Mouse (Mus musculus) heart, postnatal 10 days (tissue): ENCODE measurements around the gene Rims4. TPM values are rescaled to one million over a fixed set of nuclear protein-coding genes. Genes with fewer than 3 reads are reported as not detected.

Experiments
- DNase-seq, 2 experiments: peaks; one replicate each; pipeline ENCODE4 v3.0.0; 2021
- intact Hi-C: fragments of 180-260 bp; cut with DNase I; formaldehyde crosslinking; loops from one replicate; pipeline ENCODE4 v1.15.1; 2025
- total RNA-seq, 2 experiments: library from RNA; stranded (reverse); gene quantifications; 2 replicates each; pipeline ENCODE4 v1.2.3; 2021

The Rims4 gene
- total RNA-seq, 2 experiments from 2014 or later = 0.17 to 0.27 TPM

DNA sequence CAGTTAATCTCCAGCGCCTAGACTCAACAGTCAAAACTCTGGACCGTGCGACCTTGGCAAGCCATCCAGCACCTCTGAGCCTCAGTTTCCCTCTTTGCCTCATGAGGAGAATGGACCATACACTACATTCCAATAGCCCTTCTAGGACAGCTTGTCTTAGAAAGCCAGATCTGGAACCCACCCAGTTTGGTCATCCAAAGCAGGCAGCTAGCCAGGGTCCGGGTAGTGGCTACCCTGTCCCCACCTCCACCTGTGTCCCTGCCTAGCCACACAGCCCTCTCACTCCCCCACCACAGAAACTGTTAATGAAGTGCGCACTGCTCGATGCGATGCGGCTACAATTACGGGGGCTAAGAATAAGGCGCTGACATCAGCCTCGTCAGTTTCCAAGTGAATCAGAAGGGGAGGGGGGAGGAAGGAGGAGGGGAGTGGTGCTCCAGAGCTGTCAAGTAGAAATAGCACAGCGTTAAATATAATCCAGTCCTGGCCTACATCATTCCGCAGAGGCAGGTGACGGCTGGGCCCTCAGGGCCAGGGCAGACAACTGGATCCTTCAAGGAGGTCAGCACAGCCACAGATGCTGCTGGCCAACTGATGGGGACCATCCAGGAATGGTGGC, 6.5 kb downstream of the Rims4 start:
- DNase-seq = peak; percentile 14 to 32
- intact Hi-C loops = no loop called here

DNA sequence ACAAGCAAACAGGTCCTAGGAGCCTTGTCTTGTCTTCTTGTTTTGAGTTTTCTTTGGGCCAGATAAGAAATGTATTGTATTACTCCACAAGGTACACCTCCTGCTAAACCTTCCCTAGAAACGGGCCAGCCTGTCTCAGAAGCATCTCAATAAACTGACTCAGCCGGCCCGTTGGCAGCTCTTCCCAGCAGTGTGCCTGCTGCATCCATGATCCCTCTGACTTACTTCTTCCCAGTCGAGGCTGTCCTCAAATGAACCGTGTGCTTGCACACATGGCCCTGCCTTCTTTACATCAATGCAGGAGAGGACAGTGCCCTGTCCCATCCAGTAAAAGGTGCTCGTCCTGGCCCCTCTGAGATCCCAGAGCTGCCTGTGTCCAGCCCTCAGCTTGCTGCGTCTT, 8.9 kb downstream of the Rims4 start:
- intact Hi-C loops = no loop called here
- DNase-seq = no peak

DNA sequence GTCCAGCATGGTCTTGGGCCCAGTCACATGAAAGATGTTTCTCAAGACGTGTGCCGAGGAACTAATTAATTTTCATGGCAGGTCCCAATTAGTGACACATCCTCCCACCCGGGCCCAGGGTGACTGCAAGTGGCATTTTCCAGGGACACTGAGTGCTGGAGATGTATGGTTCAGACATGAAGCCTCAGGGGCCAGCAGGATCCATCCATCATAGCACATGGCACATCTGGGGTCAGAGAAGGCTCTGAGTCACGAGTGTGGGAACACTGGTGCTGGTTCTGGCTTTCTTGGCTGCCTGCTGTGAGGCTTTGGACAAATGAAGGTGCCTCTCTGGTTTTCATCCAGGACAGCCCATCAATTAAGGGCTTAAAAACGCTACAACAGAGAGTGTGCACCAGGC, 11.4 kb downstream of the Rims4 start:
- DNase-seq = no peak
- intact Hi-C loops = no loop called here

- intact Hi-C loops = no loop called here
- no peak for DNase-seq
Measured at GRCm38 (mm10) chr2:163904323-163904722, 14.2 kb downstream of the Rims4 start.

DNA sequence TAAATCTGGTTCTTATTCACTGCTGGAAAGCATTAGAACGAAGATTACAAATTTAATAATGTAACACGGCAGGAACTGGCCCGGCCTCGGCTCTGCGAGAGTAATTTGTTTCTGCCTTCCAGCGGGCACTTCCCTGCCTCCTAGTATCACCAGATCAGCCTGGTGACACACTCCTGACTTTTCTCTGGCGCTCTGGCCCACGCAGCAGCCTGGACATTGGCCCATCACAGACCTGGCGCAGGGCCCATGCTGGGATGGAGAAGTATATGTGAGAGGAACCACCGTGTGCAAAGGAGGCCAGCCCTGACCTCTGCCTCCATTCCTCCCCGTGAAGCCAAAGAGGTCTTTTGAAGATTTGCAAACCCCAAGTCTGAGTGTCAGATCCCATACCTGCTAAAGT, 15.0 kb downstream of the Rims4 start:
- intact Hi-C loops = no loop called here
- DNase-seq = peak; percentile 24 to 27

GRCm38 (mm10) chr2:163902448-163902847, 16.0 kb downstream of the Rims4 start:
- intact Hi-C loops = no loop called here
- DNase-seq = no peak

GRCm38 (mm10) chr2:163901043-163901442, 17.4 kb downstream of the Rims4 start:
- intact Hi-C loops = no loop called here
- no peak for DNase-seq

DNA sequence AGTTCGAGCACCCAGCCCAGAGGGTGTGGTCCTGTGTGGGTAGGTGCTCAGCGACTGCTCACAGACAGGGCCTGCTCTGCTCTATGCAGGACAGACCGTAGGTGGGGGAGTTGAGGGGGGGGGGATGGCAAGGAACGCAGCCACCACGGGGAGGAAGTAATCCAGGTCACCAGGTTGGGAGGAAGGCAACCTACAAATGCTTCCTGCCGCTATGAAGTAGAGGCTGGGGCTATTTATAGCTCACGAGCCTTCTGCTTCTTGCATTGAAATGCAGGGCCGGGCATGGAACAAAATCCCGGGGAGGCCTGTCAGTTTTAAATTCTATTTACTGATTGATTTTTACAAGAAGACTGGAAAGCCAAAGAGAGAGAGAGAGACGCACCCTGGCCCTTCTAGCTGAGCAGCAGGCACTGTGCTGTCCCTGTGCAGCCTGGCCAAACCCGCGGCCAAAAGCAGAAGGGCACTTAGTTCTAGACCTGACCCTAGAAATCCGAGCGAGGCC, 18.5 kb downstream of the Rims4 start:
- intact Hi-C loops = no loop called here
- peak; percentile 6 to 8 for DNase-seq

GRCm38 (mm10) chr2:163897988-163898535, 20.4 kb downstream of the Rims4 start:
- DNase-seq = no peak
- intact Hi-C loops = no loop called here

DNA sequence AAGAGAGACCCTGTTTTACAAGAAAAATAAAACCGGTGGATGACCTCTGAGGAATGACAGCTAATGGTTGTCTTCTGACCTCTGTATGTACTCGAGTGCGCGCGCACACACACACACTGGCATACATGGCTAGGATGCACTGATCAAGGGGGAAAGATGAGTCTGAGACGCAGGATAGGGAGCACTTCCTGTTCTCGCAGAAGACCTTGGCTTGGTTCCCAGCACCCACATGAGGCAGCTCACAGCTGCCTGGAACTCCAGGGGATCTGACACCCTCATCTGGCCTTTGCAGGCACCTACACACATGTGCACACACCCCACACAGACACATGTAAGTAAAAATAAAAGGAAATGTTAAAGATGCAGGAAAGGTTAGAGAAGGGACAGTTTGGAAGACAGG, 21.5 kb downstream of the Rims4 start:
- intact Hi-C loops = no loop called here
- DNase-seq = no peak

DNA sequence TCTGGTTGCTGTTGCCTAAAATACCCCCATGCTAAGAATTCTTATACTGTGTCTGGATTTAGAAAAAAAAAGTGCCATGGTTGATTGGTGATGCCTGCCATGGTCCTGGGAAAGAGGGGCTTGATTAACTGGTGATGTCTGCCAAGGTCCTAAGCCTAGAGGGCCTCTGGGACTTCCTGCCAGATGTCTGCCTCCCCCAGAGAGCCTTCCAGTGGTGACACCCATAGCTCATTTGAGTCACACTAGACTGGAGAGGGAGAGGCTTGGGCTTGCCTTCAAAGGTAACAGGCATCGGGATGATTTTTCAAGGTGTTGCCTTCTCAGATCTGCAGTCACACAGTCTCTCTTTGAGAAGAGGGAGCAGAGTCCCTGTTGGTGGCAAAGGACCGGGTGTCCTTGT, 23.3 kb downstream of the Rims4 start:
- intact Hi-C loops = no loop called here
- no peak for DNase-seq

GRCm38 (mm10) chr2:163893446-163894370, 24.8 kb downstream of the Rims4 start:
- intact Hi-C loops = no loop called here
- DNase-seq = no peak

DNA sequence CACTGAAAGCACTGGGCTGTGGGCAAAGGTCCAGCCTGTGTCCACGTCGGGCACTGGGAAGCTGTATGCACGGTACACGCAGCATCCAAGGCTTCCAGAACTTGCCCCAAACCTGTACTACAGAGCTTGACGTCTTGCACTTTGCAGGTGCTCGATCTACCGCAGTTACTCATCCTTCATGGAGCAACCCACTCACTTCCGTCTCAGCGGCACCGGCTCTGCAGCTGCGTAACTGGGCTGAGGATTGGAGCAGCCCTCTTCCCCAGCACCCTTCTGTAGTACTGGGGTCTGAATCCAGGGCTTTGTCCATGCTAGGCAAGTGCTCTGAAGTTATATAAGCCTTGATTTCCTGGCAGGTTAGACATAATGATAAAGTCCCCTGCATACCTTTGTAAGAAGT, 27.2 kb downstream of the Rims4 start:
- intact Hi-C loops = no loop called here
- DNase-seq = no peak

DNA sequence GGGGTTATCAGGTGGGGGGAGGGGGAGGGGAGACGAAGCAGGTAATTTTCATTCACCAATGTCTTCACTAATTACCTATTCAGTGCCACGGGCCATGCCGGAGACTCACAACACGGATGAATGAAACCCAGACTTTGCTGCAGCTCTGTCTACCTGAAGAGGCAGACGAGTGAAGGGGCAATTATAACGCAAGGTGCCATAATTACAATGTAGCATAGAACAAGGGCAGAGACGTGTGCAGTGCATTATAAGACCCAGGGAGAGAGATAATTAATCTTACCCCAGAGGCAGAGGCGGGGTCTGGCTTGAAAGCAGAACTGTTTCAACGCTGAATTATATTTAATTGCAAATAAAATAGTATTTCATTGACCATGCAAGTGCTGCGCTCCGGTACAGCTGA, 27.9 kb downstream of the Rims4 start:
- intact Hi-C loops = no loop called here
- DNase-seq = no peak

- intact Hi-C loops = no loop called here
- peak; percentile 41 to 58 for DNase-seq
Measured at GRCm38 (mm10) chr2:163889411-163889810, 29.1 kb downstream of the Rims4 start.

- intact Hi-C loops = no loop called here
- DNase-seq = no peak
Measured at GRCm38 (mm10) chr2:163882859-163883652, 35.4 kb downstream of the Rims4 start.

GRCm38 (mm10) chr2:163880891-163881290, 37.6 kb downstream of the Rims4 start:
- intact Hi-C loops = no loop called here
- peak in 1 of 2 experiments; percentile 24 for DNase-seq

DNA sequence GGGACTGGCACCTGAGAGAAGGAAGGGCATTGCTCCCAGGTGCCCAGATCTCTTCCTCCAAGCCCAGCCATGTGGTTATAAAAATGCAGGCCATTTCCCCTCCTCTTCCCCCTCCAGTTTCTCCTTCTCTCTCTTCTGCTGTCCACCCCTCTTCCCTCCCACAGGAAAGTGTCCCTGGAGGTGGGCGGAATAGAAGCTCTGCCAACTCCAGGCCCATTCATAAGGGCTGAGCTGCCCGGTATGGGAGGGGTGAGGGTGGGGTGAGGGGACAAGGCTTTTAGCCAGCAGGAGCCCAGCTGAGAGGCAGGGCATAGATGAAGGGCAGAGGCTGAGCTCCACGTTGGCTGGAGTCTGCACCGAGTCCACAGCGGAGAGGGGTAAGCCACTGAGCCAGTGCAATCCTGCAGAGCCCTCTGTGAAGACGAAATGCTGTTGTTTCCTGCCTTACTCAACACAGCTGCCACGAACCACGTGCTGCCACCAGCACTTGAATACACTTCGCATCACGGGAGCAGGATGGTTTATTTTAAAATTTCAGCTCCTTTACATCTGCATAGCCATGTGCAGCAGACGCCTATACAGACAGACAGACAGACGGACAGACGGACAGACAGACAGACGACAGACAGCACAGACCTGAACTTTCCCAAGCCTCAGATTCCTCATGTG, 41.5 kb downstream of the Rims4 start:
- intact Hi-C loops = no loop called here
- DNase-seq = no peak

GRCm38 (mm10) chr2:163875484-163875883, 43.0 kb downstream of the Rims4 start:
- no peak for DNase-seq
- intact Hi-C loops = no loop called here

DNA sequence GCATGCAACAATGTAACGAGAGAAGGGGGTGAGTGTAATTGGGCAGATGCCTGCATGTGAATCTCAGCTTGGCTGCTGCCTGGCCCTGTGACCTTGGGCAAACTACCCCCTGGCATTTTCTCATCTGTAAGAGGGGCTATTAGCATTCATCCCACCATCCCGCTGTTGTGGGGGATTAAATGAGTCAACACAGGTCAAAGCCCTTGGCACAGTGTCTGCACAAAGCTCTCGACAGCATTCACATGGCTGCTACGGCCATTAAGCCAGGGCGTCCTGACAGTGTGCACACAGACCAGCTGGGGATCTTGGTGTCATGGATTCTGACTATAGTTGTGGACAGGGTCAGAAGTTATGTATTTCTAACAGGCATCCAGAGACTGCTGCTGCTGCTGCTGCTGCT, 43.6 kb downstream of the Rims4 start:
- intact Hi-C loops = no loop called here
- DNase-seq = no peak
